8 mouse cellular contexts compared by ENCODE assay signal in genomic region chr4:133338521-133339095, GRCm38 (mm10). TPM values are rescaled to one million over a fixed set of nuclear protein-coding genes. Genes with fewer than 3 reads are reported as not detected.
DNase-seq lines count a peak whose midpoint lies in the region; ATAC-seq and TF ChIP-seq lines count a peak whose summit lies in the region.

No protein-coding gene starts in this region.

- no peak for TF ChIP-seq POLR2A in cerebellum, adult 2 months (IDR thresholded peaks at IDR 0.05; ENCODE audit: borderline replicate concordance, insufficient read depth, low read length)
- no peak for TF ChIP-seq POLR2A in thymus, adult 2 months (IDR thresholded peaks at IDR 0.05; ENCODE audit: control insufficient read depth, extremely low read depth, insufficient read depth, low read length, poor library complexity)

- peak overlapping the region; percentile 92 for H3K9ac ChIP-seq in neural tube, embryonic 12.5 days

- no peaks in the 10 kb centered on the region for H3K27me3 ChIP-seq in cerebellum, adult 2 months (ENCODE audit: control insufficient read depth, insufficient read depth, low read length)
- H3K27me3 ChIP-seq in thymus, adult 2 months (ENCODE audit: control insufficient read depth, insufficient read depth, low read length) = no peaks in the 10 kb centered on the region
- 0 out of 2 replicates have a peak, but pooled peaks cover 9% of the 10 kb centered on the region for H3K27me3 ChIP-seq in limb, embryonic 10.5 days (ENCODE audit: low read depth, poor library complexity, severe bottlenecking)
- H3K27me3 ChIP-seq in neural tube, embryonic 12.5 days (replicated peaks) = no peaks in the 10 kb centered on the region

- no peak for TF ChIP-seq CTCF in cerebellum, adult 2 months (IDR thresholded peaks at IDR 0.05; ENCODE audit: borderline replicate concordance, insufficient read depth, low read depth, low read length)
- no peak for TF ChIP-seq CTCF in thymus, adult 2 months (IDR thresholded peaks at IDR 0.05; ENCODE audit: borderline replicate concordance, control insufficient read depth, extremely low read depth, insufficient read depth, low read length, poor library complexity)

- 1% methylated on average over 38 of the region's 39 CpGs for WGBS in cerebellum, adult 2 months
- WGBS in thymus, adult 2 months = 2% methylated on average over 39 of the region's 39 CpGs
- 1% methylated on average over 39 of the region's 39 CpGs for WGBS in limb, embryonic 10.5 days
- WGBS in neural tube, embryonic 12.5 days = under 1% methylated on average over 38 of the region's 39 CpGs

- H3K9me3 ChIP-seq in limb, embryonic 10.5 days (replicated peaks) = no peaks in the 10 kb centered on the region
- H3K9me3 ChIP-seq in neural tube, embryonic 12.5 days = no peaks in the 10 kb centered on the region

- peak; percentile 29 for ATAC-seq in neural tube, embryonic 12.5 days (ENCODE audit: low FRiP score, low read depth)

- DNase-seq in cerebellum, adult 2 months = no peak
- DNase-seq in cerebellum, postnatal 4 days (ENCODE audit: low spot score in 2 of 2) = no peak
- DNase-seq in thymus, adult 2 months = no peak
- no peak for DNase-seq in thymus, adult 18-20 months
- DNase-seq in limb, embryonic 10.5 days (ENCODE audit: low spot score) = no peak
- DNase-seq in thymus, postnatal 25 days = no peak
- no peak for DNase-seq in ovary, adult 18-20 months (ENCODE audit: low spot score)

- peaks cover under 1% of the 10 kb centered on the region; the same call in 1 of the 2 replicates for H3K4me1 ChIP-seq in cerebellum, adult 2 months (ENCODE audit: control insufficient read depth, insufficient read depth, low read length)
- no peaks in the 10 kb centered on the region for H3K4me1 ChIP-seq in thymus, adult 2 months (replicated peaks; ENCODE audit: control insufficient read depth, insufficient read depth, low read length)
- peaks cover 23% of the 10 kb centered on the region for H3K4me1 ChIP-seq in limb, embryonic 10.5 days
- H3K4me1 ChIP-seq in neural tube, embryonic 12.5 days = peaks cover 13% of the 10 kb centered on the region

- H3K27ac ChIP-seq in cerebellum, adult 2 months (ENCODE audit: insufficient read depth, low read length) = peak overlapping the region; percentile 9
- peak overlapping the region; percentile 2; the same call in 1 of the 2 replicates for H3K27ac ChIP-seq in thymus, adult 2 months (ENCODE audit: control insufficient read depth, insufficient read depth, low read length)
- H3K27ac ChIP-seq in limb, embryonic 10.5 days = peak overlapping the region; percentile 92
- H3K27ac ChIP-seq in neural tube, embryonic 12.5 days = peak overlapping the region; percentile 72

- H3K36me3 ChIP-seq in thymus, adult 2 months (ENCODE audit: control insufficient read depth, insufficient read depth, low read length) = no peaks in the 10 kb centered on the region
- peaks cover 4% of the 10 kb centered on the region; the same call in 1 of the 2 replicates for H3K36me3 ChIP-seq in limb, embryonic 10.5 days
- no peaks in the 10 kb centered on the region for H3K36me3 ChIP-seq in neural tube, embryonic 12.5 days

- peak overlapping the region; percentile 63 for H3K4me3 ChIP-seq in cerebellum, adult 2 months (replicated peaks; ENCODE audit: insufficient read depth, low read depth, low read length)
- H3K4me3 ChIP-seq in thymus, adult 2 months (ENCODE audit: control insufficient read depth, insufficient read depth, low read length) = peak overlapping the region; percentile 60
- peak overlapping the region; percentile 95 for H3K4me3 ChIP-seq in limb, embryonic 10.5 days
- peak overlapping the region; percentile 95 for H3K4me3 ChIP-seq in neural tube, embryonic 12.5 days

- H3K4me2 ChIP-seq in neural tube, embryonic 12.5 days (replicated peaks) = peak overlapping the region; percentile 82

RNA-seq across cellular contexts. Expression of gene Wdtc1, which starts 14.7 kb away (rescaled TPM):
- polyA plus RNA-seq in cerebellum, adult 2 months (2012; rRNA removed) = 46.3 and 46.6 TPM in 2 replicates
- polyA plus RNA-seq in thymus, adult 2 months (2012; rRNA removed) = 107 and 124 TPM in 2 replicates
- polyA plus RNA-seq in limb, embryonic 10.5 days (2016; fragmentation: Nextera tagmentation; extraction: Ambion mirVana) = 14.3 and 15.5 TPM in 2 replicates
- polyA plus RNA-seq in neural tube, embryonic 12.5 days (2016; fragmentation: Nextera tagmentation; extraction: Ambion mirVana) = 22.3 and 28.3 TPM in 2 replicates

RNA-seq across cellular contexts. Expression of gene Slc9a1, which starts 30.9 kb away (rescaled TPM):
- 47.6 and 49.5 TPM in 2 replicates for polyA plus RNA-seq in cerebellum, adult 2 months (2012; rRNA removed)
- polyA plus RNA-seq in thymus, adult 2 months (2012; rRNA removed) = 77.9 and 89.8 TPM in 2 replicates
- 8.7 and 9.0 TPM in 2 replicates for polyA plus RNA-seq in limb, embryonic 10.5 days (2016; fragmentation: Nextera tagmentation; extraction: Ambion mirVana)
- 7.1 and 9.0 TPM in 2 replicates for polyA plus RNA-seq in neural tube, embryonic 12.5 days (2016; fragmentation: Nextera tagmentation; extraction: Ambion mirVana)

Comparison
In these comparisons a context has a peak if more than half of its experiments do, and no peak if none do; other contexts are left out.
1. H3K27ac ChIP-seq: peak in every context shown above with its lines; median percentile 92 in limb, embryonic 10.5 days; 72 in neural tube, embryonic 12.5 days; 9 in cerebellum, adult 2 months; 2 in thymus, adult 2 months.